Comparison of ENCODE assay signal across 14 mouse cellular contexts in genomic region chr11:11955783-11956182, GRCm38 (mm10). TPM values are rescaled to one million over a fixed set of nuclear protein-coding genes. Genes with fewer than 3 reads are reported as not detected.
DNase-seq lines count a peak whose midpoint lies in the region; ATAC-seq lines count a peak whose summit lies in the region.
"Had no signal": no experiment of that assay in that cellular context is flagged by ENCODE, and none has a peak within 500 bp of the region (broad histone marks: within the 10 kb centered on the region; RNA-seq: fewer than 3 reads in every experiment).

No protein-coding gene starts in this region.

- peaks cover 45% of the 10 kb centered on the region for H3K36me3 ChIP-seq in heart, embryonic 12.5 days
- no peaks in the 10 kb centered on the region for H3K36me3 ChIP-seq in lung, embryonic 16.5 days (ENCODE audit: control insufficient read depth, insufficient read depth, low read length)
- H3K36me3 ChIP-seq in embryonic facial prominence, embryonic 15.5 days, result peaks cover 13% of the 10 kb centered on the region; the same call in 1 of the 2 replicates
- H3K36me3 ChIP-seq in stomach, embryonic 16.5 days (ENCODE audit: control insufficient read depth, insufficient read depth, low read length), result 0 out of 2 replicates have a peak, but pooled peaks cover 5% of the 10 kb centered on the region
- H3K36me3 ChIP-seq: forebrain, embryonic 15.5 days had no signal

- peaks cover 74% of the 10 kb centered on the region for H3K4me1 ChIP-seq in heart, embryonic 12.5 days (replicated peaks)
- peaks cover 54% of the 10 kb centered on the region for H3K4me1 ChIP-seq in lung, embryonic 16.5 days (replicated peaks; ENCODE audit: control insufficient read depth, insufficient read depth, low read length)
- H3K4me1 ChIP-seq in embryonic facial prominence, embryonic 15.5 days, result peaks cover 50% of the 10 kb centered on the region
- peaks cover 28% of the 10 kb centered on the region for H3K4me1 ChIP-seq in stomach, embryonic 16.5 days (ENCODE audit: control insufficient read depth, insufficient read depth, low read length)
- H3K4me1 ChIP-seq: forebrain, embryonic 15.5 days had no signal

- no peak for DNase-seq in heart, postnatal 4 days
- no peak for DNase-seq in lung, postnatal 4 days
- DNase-seq in cerebellum, adult 9-10 months, result no peak
- DNase-seq: cerebellum, adult 9-11 months; gastrocnemius, postnatal 10 days; kidney, postnatal 25 days; lung, postnatal 36 days had no signal

- no peaks in the 10 kb centered on the region for H3K9me3 ChIP-seq in heart, embryonic 12.5 days (replicated peaks)
- H3K9me3 ChIP-seq in lung, embryonic 16.5 days (ENCODE audit: control insufficient read depth, low read length), result no peaks in the 10 kb centered on the region
- no peaks in the 10 kb centered on the region for H3K9me3 ChIP-seq in embryonic facial prominence, embryonic 15.5 days (replicated peaks)
- no peaks in the 10 kb centered on the region for H3K9me3 ChIP-seq in stomach, embryonic 16.5 days (replicated peaks; ENCODE audit: control insufficient read depth, low read length)
- H3K9me3 ChIP-seq: forebrain, embryonic 15.5 days had no signal

- H3K27ac ChIP-seq in heart, embryonic 12.5 days (ENCODE audit: poor library complexity, severe bottlenecking), result peak overlapping the region; percentile 94
- H3K27ac ChIP-seq in lung, embryonic 16.5 days (ENCODE audit: low read length), result peak overlapping the region; percentile 95
- H3K27ac ChIP-seq in embryonic facial prominence, embryonic 15.5 days (replicated peaks), result peak overlapping the region; percentile 94
- peak overlapping the region; percentile 75 for H3K27ac ChIP-seq in stomach, embryonic 16.5 days (ENCODE audit: low read length)
- H3K27ac ChIP-seq: forebrain, embryonic 15.5 days had no signal

- H3K4me2 ChIP-seq in heart, embryonic 12.5 days, result no peak overlapping the region
- H3K4me2 ChIP-seq in lung, embryonic 16.5 days (ENCODE audit: low read depth, low read length), result no peak overlapping the region
- no peak overlapping the region for H3K4me2 ChIP-seq in embryonic facial prominence, embryonic 15.5 days (replicated peaks)
- no peak overlapping the region for H3K4me2 ChIP-seq in stomach, embryonic 16.5 days (ENCODE audit: low read depth, low read length)
- H3K4me2 ChIP-seq: forebrain, embryonic 15.5 days; liver, embryonic 11.5 days had no signal

- no peak for ATAC-seq in heart, embryonic 12.5 days (ENCODE audit: insufficient number of reproducible peaks, low FRiP score)
- no peak for ATAC-seq in lung, embryonic 16.5 days (ENCODE audit: low read depth)
- ATAC-seq in embryonic facial prominence, embryonic 15.5 days (ENCODE audit: insufficient number of reproducible peaks, low FRiP score, low TSS enrichment, low read depth), result no peak
- ATAC-seq in stomach, embryonic 16.5 days (ENCODE audit: insufficient read depth, low FRiP score), result no peak
- ATAC-seq: forebrain, embryonic 15.5 days had no signal

- H3K4me3 ChIP-seq in heart, embryonic 12.5 days, result no peak overlapping the region
- H3K4me3 ChIP-seq in lung, embryonic 16.5 days (ENCODE audit: low read length), result no peak overlapping the region
- no peak overlapping the region for H3K4me3 ChIP-seq in embryonic facial prominence, embryonic 15.5 days (replicated peaks)
- no peak overlapping the region for H3K4me3 ChIP-seq in stomach, embryonic 16.5 days (replicated peaks; ENCODE audit: low read length)
- H3K4me3 ChIP-seq: forebrain, embryonic 15.5 days had no signal

- H3K9ac ChIP-seq in heart, embryonic 12.5 days, result peak overlapping the region; percentile 68
- H3K9ac ChIP-seq in lung, embryonic 16.5 days (ENCODE audit: low read length), result peak overlapping the region; percentile 8; the same call in 1 of the 2 replicates
- H3K9ac ChIP-seq in embryonic facial prominence, embryonic 15.5 days, result no peak overlapping the region
- H3K9ac ChIP-seq in stomach, embryonic 16.5 days (ENCODE audit: low read length), result 0 out of 2 replicates have a peak overlapping the region, but pooled peaks have one; percentile 13
- H3K9ac ChIP-seq: forebrain, embryonic 15.5 days had no signal

- H3K27me3 ChIP-seq in heart, embryonic 12.5 days (replicated peaks), result no peaks in the 10 kb centered on the region
- H3K27me3 ChIP-seq in lung, embryonic 16.5 days (ENCODE audit: control insufficient read depth, insufficient read depth, low read depth, low read length), result no peaks in the 10 kb centered on the region
- H3K27me3 ChIP-seq in embryonic facial prominence, embryonic 15.5 days, result no peaks in the 10 kb centered on the region
- H3K27me3 ChIP-seq in stomach, embryonic 16.5 days (ENCODE audit: control insufficient read depth, insufficient read depth, low read length), result no peaks in the 10 kb centered on the region
- H3K27me3 ChIP-seq: forebrain, embryonic 15.5 days had no signal

RNA-seq across cellular contexts. Expression of gene Ddc, which starts 57.8 kb away (rescaled TPM):
- polyA plus RNA-seq in heart, embryonic 12.5 days (2016; fragmentation: Nextera tagmentation; extraction: Ambion mirVana), result 51.8 and 55.2 TPM in 2 replicates
- 10 to 100 TPM; 44.6 to 51.4 TPM for total RNA-seq in heart, postnatal 4 days (2021)
- polyA plus RNA-seq in lung, embryonic 16.5 days (2015; fragmentation: Nextera tagmentation; extraction: Ambion mirVana), result 15.9 and 17.7 TPM in 2 replicates
- polyA plus RNA-seq in embryonic facial prominence, embryonic 15.5 days (2015; fragmentation: Nextera tagmentation; extraction: Ambion mirVana), result 20.7 and 24.2 TPM in 2 replicates
- 48.7 and 49.1 TPM in 2 replicates for polyA plus RNA-seq in stomach, embryonic 16.5 days (2015; fragmentation: Nextera tagmentation; extraction: Ambion mirVana)
- total RNA-seq: monocyte, adult 5-6 weeks had no signal
